Mouse (Mus musculus) myocyte (in vitro differentiated cells): ENCODE data around the gene Minos1.

ENCODE experiments used
- CEBPB ChIP-seq: IDR thresholded peaks from 2 replicates; pipeline ENCODE4 v1.6.1; 2011; ENCODE audit warnings: mild to moderate bottlenecking, moderate library complexity; ENCODE audit not compliant: poor library complexity, insufficient read depth, severe bottlenecking
- E2F4 ChIP-seq: IDR thresholded peaks from one replicate; pipeline ENCODE4 v1.6.1; 2011; ENCODE audit warnings: mild to moderate bottlenecking, control low read depth, moderate library complexity; ENCODE audit not compliant: insufficient read depth
- MAX ChIP-seq: IDR thresholded peaks from one replicate; pipeline ENCODE4 v1.6.1; 2011; ENCODE audit warnings: low read depth, mild to moderate bottlenecking, control low read depth
- MYOD1 ChIP-seq, 3 experiments: IDR thresholded peaks; one replicate each; pipeline ENCODE4 v1.6.1; 2011; ENCODE audit warnings: control low read depth in 2 of 3, low read depth in 2 of 3, mild to moderate bottlenecking in 2 of 3, moderate library complexity in 1 of 3; ENCODE audit not compliant: insufficient read length in 2 of 3, control insufficient read depth in 1 of 3
- POLR2A ChIP-seq: IDR thresholded peaks from one replicate; pipeline ENCODE4 v1.6.1; 2011; ENCODE audit warnings: low read depth, mild to moderate bottlenecking, control low read depth, moderate library complexity; ENCODE audit not compliant: insufficient read length
- POLR2AphosphoS2 ChIP-seq: IDR thresholded peaks from one replicate; pipeline ENCODE4 v1.6.1; 2011; ENCODE audit warnings: low read depth, control low read depth; ENCODE audit not compliant: insufficient read length
- REST ChIP-seq: IDR thresholded peaks from one replicate; pipeline ENCODE4 v1.6.1; 2011; ENCODE audit warnings: mild to moderate bottlenecking, control low read depth, moderate library complexity; ENCODE audit not compliant: insufficient read depth, insufficient read length
- USF1 ChIP-seq: IDR thresholded peaks from one replicate; pipeline ENCODE4 v1.6.1; 2011; ENCODE audit warnings: low read depth, mild to moderate bottlenecking, control low read depth, moderate library complexity

- TF ChIP-seq POLR2AphosphoS2 = no peak
- no peak for TF ChIP-seq MAX
- no peak for TF ChIP-seq REST
- TF ChIP-seq POLR2A = no peak
- TF ChIP-seq MYOD1 (IDR thresholded peaks at IDR 0.05; ENCODE audit: control insufficient read depth in 1 of 3, insufficient read length in 2 of 3, low read depth in 2 of 3) = no peak
- TF ChIP-seq USF1 = no peak
- TF ChIP-seq E2F4 = no peak
- no peak for TF ChIP-seq CEBPB
Observed at GRCm38 (mm10) chr4:139131858-139132672, 1.2 kb upstream of the Minos1 start.
